Mouse (Mus musculus): ENCODE data around the gene Hdgf.

The Hdgf gene

DNA sequence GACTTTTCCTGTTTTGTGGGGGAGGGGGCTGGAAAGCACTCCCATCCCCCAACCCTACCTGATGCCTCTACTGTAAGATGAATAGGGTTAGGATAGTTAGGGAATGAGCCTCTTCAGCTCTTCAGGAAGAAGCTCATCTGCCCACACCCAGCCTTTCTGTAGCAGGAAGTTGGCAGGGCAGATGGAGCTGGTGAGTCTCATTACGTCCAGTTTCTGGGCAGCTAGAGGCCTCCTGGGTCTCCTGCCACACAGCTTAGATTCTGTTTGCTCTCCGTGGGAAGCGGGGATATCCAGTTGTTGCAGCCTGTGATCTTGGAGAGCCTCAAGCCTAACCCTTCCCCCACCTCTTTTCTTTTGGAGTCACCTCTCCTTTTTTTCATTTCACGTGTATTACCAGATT lies 3.8 kb downstream of the Hdgf start:
- DNase-seq (ENCODE audit: low spot score), result no peak

DNA sequence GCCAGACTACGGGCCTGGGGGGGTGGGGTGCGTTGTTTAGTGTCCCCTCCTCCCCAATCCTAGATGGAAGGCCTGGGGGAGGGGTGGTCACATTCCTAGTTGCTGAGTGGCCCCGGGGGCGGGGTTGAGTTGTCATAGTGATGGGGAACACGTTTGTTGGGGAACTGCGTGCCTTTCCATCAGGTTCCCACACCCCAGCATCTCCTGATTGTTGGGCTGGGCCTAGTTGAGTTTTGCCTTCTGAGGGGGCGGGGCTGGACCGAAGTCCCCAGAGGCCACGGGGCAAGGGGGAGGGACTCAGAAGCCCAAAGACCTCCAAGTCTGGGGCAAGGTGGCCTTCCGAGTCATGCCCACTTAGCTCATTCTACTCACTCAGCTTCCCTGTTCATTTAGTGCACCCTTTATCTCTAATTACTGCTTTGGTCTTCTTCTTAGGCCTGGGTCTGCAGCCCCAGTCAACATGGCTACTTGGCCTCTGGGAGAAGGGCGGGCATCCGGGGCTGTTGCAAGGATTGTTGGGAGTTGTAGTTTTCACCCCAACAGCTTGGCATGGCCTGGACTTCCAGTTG lies 4.5 kb downstream of the Hdgf start:
- DNase-seq (ENCODE audit: low spot score), result peak; percentile 90

DNA sequence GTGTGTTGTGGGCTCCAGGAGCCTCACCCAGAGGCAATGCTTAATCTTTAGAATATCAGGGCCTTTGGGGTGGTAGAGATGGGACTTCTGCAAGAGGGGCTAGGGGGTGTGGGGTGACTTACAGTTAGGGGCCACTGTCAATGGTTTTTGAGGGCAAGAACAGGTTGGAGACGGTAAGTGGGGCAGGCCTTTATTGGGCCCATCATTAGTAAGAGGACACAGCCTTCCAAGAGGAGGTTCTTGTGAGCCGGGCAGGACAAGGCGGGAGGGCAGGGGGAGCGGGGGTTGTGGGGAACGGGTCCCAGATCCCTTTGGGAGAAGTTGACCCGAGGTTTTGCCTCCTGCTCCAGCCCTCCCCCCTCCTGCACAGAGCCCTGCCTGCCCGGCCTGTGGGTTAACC lies 7.4 kb downstream of the Hdgf start:
- DNase-seq (ENCODE audit: low spot score), result no peak

DNA sequence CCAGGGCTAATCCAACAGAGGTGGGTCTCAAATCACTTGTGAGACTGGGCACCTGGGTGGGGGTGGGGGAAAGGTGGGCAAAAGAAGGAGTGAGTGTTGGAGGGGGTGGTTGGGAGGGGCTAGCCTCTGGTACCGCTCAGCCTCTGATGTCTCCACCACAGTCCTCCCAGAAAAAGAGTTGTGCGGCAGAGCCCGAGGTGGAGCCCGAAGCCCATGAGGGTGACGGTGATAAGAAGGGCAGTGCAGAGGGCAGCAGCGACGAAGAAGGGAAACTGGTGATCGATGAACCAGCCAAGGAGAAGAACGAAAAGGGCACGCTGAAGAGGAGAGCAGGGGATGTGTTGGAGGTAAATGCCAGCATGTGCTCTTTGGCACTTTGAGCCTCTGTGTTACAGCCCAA lies 7.8 kb downstream of the Hdgf start:
- DNase-seq (ENCODE audit: low spot score), result no peak

DNA sequence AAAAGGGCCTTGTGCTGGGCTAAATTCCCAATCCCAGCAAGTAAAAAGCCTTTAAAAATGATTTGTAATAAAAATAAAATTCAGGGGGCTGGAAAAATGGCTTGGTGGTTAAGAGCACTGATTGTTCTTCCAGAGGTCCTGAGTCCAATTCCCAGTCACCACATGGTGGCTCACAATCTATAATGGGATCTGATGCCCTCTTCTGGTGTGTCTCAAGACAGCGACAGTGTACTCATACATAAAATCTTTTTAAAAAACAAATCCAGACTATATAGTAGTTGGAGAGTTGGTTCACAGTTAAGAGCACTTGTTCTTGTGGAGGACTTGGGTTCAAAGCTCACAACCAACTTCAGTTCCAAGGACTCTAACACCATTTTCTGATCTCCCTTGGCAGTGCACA lies 10.9 kb downstream of the Hdgf start:
- DNase-seq (ENCODE audit: low spot score), result no peak

DNA sequence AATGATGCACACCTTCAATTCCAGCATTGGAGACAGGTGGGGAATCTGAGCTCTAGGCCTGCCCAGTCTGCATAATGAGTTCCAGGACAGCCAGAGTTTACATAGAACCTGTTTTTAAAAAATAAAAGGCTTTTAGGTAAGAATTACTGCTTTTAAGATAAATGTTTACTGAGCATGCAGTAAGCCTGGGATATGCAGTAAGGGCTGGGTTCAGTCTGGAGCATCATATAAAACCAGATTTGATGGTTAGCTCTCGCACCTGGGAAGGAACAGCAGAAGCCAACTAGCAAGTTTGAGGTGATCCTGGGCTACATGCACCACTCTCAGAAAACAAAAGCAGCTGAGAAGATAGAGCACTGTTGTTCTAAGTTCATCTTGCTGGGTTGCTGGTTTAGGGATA lies 12.4 kb downstream of the Hdgf start:
- no peak for DNase-seq (ENCODE audit: low spot score)

DNA sequence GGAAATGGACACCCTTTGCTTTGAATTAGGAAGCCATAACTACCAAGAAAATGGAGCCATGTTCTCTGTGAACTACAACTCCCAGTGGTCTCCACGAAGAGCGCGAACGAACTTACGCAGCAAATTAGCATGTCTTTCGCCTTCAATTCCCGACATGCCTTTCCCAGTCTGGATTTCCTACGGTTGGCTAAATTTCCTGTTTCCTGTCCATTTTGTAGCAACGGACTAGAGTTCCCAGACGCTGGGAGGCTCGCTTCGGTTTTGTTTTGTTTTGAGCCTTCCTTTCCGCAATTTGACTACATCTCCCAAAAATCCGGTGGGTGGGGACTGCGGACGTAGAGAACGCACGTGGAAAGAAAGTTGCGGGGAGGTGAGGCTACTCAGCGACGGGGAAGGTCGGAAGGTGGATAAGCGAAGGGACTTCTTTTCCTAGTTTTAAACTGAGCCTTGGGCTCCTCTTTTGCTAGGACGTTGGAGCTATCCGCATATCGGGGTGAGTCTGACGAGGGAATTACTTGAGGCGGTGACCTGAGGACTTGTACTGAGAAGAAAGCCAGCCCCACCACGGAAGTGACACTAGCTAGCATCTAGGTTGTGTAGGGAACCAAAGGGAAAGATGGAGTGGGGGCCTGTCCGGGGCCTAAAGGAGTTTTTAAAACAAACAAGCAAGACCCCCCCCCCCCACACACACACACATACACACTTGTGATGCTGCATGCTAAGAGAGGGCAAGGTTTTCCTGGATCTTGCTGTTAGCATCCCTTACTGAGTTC lies 13.4 kb downstream of the Hdgf start, which contains the start of gene Mrpl24:
TSS of gene Mrpl24 (plus strand) at position 171 of the 773 bp plus-strand sequence.
- DNase-seq (ENCODE audit: low spot score), result peak; percentile 94

DNA sequence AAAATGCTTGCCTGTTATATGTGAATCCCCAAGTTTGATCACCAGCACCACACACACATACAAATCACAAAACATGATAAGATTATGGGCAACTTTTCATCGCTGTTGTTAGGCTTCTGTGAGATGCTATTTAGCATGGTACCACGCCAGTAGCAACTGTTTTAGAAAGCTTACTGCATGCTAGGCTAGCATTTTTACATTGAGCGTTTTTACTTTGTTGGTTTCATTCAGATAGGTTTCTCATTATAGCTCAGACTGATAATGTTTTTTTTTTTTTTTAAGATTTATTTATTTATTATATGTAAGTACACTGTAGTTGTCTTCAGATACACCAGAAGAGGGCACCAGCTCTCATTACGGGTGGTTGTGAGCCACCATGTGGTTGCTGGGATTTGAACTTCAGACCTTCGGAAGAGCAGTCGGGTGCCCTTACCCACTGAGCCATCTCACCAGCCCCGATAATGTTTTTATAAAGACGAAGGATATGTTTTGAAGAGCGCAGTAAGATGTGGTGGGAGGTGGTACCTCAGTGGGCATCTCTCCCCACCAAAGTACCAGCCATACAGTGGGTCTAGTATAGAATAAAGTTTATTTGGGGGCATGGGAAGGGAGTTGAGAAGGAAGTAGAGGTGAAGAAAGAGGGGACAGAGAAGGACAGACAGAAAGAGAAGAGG lies 14.3 kb downstream of the Hdgf start:
- no peak for DNase-seq (ENCODE audit: low spot score)

DNA sequence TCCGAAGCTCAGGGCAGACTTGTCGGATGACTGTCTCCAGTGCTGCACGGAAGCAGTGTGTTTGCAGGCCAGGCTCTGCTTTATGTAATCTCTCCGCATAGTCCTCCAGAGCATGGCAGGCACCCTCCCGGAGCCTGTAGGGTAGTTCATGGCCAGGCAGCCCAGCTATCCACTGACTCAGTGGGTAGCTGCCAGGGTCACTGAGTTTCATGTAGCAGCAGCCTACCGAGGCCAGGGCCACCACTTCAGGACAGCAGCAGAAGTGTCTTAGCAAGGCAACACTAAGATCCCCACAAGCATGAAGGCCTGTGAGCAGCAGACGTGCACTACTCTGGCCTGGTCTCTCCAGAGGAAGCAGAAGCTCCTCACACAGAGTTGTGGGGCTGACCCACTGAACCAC lies 18.9 kb downstream of the Hdgf start:
- DNase-seq (ENCODE audit: low spot score), result no peak

DNA sequence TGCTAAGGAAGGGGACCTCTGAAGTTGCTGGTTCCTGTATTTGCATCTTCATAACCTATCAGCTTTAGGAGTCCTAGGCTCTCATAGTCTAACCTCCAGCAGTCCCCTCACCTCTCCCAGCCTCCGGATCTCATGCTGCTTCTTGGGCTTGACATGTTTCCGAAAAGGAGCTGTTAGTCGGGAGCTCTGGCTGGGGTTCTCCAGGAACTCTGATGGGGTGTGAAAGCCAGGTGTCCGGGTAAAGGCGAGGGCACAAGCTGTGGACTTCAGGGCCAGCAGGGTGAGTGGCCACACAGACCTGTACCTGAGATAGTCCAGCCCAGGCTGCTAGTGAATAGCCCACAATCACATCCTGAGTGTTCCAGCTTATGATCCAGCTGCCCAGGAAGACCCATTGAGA lies 21.3 kb downstream of the Hdgf start:
- DNase-seq (ENCODE audit: low spot score), result no peak

DNA sequence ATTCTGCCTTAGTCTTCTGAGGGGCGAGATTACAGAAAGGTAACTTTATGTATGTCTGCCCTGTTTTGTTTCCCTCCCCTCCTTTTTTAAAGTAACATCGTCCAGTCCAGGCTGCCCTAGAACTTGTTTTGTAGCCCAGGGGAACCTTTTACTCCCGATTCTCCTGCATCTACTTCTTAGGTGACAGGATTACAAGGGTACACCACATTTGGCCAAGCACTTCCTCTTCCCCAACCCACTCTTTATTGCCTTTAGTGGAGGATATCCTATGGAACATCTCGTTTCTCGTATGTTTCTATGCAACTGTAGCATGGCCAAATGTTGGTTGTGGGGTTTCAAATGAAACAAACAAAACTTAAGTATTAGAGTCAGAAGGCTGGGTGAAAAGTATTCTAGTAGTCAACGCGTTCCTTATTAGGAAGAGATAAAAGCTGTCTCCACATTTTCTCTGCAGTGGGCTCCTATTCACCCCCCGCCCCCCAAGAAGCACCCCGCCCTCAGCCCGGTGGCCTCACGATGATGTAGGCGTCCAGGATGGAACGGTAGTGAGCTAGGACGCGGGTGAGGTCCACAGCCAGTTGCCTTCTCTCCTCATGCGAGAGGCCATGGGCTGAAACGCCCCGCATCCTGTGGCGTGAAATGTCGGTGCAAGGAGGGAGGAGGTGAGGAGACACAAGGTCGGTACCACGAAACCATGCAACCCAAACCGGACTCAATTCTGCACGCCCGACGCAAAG lies 23.4 kb downstream of the Hdgf start:
- DNase-seq (ENCODE audit: low spot score), result no peak

DNA sequence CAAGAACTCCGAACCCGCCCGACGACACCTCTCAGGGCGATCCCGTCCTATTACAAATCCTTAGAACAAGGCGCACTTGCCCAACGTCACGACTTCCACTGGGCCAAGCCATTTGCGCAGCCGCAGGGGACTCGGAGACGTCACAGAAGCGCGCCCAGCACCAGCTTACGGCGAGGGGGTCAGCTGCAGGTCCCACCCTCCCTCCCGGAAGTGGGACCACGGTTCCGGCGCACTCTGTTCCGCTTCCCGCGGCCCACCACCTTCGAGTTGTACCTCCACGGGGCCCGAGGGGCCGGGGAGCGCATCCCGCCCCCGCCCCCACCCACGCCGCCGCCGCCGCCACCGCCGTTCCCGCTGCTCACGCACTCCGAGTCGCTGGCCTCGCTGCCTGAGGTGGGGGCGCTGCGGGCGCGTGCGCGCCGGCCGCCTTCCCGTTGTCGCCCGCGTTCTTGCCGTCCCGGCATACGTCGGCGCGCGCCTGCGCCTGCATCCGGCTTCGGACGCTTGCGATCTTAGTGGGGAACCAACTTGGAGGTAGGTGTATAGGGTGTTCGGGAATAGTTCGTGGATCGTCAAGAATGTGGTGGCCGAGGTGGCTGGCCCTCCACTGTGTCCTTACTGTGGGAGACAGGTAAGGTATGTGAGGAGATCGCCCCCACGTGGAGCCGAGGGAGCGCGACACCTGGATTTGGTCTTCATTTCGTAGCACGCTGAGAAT lies 24.1 kb downstream of the Hdgf start, which contains the start of the genes Isg20l2 and Rrnad1:
TSS of gene Isg20l2 (plus strand) at position 237 of the 718 bp plus-strand sequence.
TSS of gene Rrnad1 (minus strand) at position 640 of the 718 bp plus-strand sequence.
- peak; percentile 98 for DNase-seq (ENCODE audit: low spot score)

DNA sequence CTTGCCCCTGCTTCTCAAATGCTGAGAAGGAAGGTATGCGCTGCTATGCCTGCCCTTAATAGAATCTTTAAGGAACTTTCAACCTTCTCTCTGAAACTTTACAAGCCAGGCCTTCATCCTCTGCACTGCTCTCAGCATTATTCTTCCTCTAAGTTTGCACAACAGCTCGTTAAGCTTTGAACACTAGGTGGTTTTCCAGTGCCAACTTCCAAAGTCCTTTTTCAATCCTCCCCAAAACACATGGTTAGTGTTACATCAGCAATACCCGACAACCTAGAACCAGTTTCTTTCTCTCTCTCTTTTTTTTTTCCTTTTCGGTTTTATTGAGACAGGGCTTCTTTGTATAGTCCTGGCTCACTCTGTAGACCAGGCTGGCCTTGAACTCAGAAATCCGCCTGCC lies 27.9 kb downstream of the Hdgf start:
- no peak for DNase-seq (ENCODE audit: low spot score)

DNA sequence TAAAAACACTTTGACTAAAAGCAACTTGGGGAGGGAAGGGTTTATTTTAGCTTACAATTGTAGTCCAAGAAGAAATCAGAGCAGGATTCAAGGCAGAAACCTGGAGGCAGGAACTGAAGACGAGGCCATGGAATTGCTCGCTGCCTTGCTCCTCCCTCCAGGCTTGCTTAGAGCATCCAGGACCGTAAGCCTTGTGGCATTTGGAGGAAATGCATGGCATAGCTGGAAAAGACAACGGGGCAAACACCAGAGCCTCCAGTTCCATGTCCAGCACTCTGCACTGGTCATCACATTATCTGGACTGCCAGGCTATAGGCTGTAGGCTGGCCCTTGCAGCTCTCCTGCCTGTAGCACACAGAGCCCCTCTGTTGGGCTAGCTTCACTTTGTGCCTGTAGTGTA lies 28.4 kb downstream of the Hdgf start:
- DNase-seq (ENCODE audit: low spot score), result no peak

DNA sequence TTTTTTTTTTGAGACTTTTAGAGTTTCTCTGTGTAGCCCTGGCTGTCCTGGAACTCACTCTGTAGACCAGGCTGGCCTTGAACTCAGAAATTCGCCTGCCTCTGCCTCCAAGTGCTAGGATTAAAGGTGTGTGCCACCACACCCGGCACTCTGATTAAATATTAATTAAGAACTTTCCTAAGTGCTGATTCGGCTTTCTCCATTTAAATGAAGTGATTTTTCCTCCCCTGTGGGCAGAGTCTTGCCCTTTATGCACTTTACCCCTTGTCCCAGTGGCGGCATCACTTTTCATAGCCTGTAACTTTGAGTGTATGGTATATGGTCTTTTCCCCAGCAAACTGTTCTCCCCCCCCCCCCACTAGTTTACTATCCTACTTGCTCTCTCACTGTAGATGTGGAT lies 29.1 kb downstream of the Hdgf start:
- no peak for DNase-seq (ENCODE audit: low spot score)

DNA sequence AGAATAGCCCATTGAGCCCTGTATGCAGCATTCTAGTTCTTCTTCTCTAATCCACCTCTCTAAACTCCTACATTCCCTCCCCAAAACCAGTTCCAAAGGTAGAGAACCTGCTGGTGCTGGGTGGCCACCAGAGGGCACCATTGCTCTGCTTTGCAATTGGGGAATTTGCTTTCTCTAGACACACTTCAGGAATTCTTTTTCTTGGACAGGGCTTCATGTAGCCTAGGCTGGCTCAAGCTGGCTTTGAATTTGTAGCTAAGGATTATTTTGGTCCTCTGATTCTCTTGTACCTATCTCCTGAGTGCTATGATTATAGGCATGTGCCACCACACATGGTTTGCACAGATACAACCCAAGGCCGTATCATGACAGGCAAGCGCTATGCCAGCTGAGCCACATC lies 29.7 kb downstream of the Hdgf start:
- peak; percentile 92 for DNase-seq (ENCODE audit: low spot score)

DNA sequence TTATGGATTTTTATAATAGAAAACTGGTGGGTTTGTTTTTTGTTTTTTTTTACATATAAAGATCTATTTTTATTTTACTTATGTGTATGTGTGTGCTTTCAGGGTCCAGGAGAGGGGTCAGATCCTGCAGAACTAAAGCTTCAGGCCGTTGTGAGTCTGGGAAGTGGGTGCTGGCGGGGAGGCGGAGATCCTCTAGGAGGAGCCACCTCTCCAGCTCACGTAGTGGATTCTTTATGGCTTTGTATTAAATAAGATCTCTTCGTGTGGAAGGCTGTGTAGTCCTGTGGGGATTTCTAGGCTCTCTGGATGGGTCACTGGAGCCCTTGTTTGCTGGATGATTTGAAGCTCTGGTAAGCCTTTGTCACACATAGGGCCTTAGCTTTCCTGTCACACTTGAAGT lies 34.5 kb downstream of the Hdgf start:
- DNase-seq (ENCODE audit: low spot score), result no peak

DNA sequence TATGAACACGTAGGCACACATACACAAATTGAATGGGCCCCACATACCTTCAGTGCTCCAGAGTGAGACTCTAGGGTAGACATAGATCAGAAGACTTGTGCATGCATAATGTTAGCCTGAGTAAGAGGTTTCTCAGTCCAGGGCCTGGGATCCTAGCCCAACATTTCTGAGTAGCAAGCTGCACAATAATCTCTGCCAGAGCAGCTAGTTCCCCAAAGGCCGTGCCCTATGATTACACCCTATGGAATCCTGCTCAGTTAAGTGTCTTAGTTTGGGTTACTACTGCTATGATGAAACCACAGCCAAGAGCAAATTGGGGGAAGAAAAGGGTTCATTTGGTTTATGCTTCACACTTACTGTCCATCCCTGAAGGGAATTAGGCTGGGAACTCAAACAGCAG lies 36.4 kb downstream of the Hdgf start:
- no peak for DNase-seq (ENCODE audit: low spot score)

DNA sequence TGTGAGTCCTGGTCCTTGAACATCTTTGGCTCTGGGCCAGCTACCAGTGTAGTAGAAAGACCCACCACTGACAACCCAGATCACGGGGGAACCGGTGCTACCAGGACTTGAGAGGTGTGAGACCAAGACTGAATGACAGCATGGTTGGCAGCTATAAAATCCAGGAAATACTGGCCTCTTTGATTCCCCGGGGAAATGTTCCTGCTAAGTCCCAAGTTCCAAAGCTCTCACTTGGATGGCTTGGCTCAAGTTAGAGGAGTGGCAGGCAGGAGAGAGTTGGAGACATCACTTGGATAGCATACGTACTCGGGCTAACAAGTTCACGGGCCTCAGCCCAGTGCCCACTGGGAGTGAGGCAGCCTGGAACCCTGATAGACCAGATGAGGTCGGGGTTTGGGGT lies 37.5 kb downstream of the Hdgf start:
- DNase-seq (ENCODE audit: low spot score), result no peak

DNA sequence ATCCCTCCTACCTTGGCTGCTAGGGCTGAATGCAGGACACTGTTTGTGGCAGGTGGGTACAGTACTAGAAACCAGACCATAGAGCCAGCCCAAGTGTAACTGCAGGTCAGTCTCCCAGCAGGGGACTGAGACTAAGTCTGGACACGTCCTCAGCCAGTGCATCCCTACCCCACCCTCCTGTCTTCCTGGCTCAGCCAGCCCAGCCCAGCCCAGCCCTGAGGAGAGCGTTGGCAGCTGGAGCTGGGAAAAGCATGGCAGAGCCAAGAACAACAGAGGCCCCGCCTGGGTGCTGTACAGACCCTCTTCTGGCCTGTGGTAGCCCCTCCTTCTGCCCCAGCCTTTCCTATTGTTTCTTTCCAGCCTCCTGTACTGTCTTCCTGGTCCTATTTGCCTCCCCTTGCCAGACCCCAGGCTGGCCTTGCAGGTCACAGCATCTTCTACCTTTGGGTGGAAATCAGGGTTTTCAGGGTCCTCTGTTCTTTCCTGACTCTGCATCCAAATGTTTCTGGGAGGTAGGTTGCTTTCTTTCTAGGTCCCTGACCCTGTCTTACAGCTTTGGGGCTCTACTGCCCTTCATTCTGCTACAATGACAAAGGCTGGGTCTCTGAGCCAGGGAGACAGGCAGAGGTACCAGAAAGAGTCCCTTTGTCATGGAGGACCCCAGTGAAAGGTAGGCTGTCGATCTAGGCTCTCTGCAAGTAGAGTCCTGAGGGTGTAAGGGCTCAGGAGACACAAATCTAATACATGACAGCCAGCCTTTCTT lies 38.9 kb downstream of the Hdgf start:
- DNase-seq (ENCODE audit: low spot score), result peak; percentile 42

Measured in embryo, embryonic 10.5 days (tissue).